Mouse (Mus musculus) adrenal gland (tissue): ENCODE results near the gene Pald1.

Source experiments
- intact Hi-C: fragments of 180-260 bp; cut with DNase I; formaldehyde crosslinking; loops from one replicate; pipeline ENCODE4 v1.15.1; 2025

The Pald1 gene

DNA sequence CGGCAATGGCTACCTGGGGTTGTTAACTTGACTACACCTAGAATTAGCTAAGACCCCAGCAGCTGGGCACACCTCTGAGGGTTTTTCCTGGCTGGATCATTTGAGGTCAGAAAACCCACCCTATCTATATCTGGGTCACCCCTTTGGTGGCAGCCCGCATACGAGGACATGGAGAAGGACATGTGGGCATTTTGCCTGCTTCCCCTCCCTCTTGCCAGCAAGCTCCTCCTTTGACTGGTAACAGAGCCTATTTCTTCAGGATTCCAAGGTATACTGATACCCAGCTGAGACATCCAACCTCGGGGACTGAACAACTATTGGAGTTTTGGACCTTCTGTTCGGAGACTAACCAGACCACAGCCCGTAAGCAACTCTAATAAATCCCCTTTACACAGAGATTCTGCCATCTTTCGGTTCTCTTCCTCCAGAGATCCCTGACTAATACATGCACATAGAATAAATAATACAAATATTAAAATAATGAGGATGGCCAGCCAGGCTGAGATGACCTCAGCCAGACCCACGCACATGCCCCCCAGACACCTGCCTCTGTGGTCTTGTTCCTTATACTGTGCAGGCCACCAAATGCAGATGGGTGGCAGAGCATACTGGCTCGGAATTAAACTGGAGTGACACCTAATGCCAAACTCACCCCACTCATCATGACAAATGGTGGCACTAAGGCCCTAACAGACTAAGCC is 11.3 kb downstream of the Pald1 start:
- intact Hi-C loops: no loop called here

DNA sequence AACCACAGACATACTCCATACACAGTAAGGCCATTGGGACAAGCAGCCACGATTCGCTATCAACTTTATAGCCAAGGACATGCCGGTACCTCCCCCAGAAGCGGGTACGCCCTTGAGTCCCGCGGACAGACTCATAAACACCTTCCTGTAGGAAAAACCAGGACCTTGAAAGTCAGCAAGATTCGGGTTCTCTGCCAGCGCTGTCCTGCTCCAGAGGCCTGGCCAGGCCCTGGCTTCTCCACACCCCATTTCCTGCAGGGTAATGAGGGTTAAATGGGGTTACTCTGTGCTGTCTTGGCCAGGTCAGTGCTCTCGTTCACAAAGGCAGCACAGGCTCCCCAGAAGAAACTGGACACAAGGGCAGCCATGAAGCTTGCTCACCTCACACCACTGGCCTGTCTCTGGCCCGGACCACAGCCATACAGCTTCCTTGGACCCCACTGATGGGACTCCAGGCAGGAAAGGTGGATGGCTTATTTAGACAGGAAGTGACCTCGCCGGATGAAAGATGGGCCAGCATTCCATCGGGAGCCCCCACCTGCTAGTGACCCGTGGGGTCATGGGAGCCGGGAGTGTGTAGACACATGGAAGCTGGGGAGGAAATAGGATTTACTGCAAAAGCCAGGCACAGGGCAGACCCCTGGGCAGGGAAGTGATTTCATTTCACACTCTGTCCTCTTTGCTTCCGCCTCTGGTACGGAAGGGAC is 12.9 kb downstream of the Pald1 start:
- intact Hi-C loops: no loop called here

DNA sequence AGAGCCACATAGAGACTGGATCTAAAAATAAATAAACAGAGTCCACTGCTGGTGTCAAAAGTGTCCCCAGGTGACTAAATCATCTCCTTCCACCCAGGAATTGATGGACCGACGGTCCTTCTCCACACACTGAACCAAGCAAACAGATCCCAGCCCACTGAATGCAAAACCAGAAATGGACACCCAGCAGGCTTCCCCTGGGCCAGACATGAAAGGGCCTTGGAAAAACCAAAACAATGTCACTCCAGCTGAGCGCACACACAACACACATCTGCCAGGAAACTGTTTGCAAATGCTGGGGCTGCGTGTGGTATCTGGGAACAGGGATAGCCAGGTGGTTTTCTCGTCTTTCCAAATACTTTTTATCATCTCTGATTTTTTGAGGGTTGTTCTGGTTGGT is 13.6 kb downstream of the Pald1 start:
- intact Hi-C loops: no loop called here

DNA sequence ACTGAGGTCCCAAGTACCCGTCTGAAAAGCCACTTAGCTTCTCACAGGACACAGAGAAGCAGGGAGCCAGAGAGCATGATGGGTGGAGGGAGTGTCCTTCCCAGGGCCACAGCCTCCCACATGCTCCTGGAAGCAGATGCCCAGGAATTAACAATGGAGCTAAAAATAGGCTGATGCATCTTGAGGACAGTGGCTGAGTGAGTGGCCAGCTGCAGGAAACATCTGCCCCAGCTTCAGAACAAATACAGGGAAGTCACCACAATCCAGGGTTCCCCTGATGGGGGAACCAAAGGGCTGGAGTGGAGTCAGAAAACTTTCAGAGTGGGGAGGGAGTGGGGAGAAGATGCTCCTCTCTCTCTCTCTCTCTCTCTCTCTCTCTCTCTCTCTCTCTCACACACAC is 17.4 kb downstream of the Pald1 start:
- intact Hi-C loops: no loop called here

DNA sequence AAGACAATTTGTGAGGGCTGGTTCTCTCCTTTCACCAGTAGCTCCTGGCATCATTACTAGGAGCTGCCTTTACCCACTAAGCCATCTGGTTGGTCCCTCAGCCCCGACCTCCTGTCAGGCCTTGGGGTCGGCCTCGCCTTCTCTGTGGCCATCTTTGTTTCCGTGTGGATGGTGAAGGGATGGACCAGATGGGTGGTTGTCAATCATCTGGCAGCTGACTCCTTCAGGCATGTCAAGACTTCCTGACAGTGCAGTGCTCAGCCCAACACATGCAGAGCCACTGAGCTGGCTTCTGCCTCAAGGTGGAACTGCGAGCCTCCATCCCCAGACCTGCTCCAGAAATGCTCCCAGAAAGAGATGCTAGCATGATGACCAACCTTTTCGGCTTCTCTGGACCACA is 18.9 kb downstream of the Pald1 start:
- intact Hi-C loops: no loop called here

DNA sequence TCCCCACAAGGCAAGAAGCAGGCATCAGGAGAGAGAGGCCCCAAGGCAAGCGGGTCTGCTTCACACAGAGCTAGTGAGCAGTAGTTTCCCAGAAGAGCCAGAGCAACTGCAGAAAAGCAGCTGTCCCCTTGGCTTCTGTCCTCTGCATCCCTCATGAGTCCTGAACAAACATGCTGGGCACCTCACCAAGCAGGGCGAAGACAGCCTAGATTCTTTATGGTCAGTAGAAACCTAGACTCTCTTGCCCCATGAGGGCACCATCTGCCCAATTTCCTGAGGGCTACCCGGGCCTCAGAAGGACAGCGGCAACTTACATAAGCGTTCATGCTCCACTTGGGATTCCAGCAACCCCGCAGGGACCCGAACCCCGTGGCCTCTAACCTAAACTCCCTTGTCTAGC is 20.3 kb downstream of the Pald1 start:
- intact Hi-C loops: no loop called here

DNA sequence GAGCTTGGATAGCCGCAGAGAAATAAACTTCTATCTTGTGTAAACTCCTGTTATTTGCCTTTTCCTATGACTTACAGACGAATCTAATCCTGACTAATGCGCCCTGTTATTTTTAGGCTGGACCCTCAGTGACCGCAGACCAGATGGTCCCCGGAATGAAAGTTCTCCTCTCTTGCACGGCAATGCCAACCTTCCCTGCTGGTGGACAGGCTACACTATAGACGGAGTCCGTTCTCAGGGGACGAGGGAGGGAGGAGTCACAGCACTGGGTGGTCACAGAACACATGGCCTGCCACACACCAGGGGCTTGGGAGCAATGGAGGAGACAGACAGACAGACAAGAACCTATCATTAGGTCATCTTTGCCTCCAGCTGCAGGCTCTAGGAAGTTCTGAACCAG is 20.8 kb downstream of the Pald1 start:
- intact Hi-C loops: no loop called here

DNA sequence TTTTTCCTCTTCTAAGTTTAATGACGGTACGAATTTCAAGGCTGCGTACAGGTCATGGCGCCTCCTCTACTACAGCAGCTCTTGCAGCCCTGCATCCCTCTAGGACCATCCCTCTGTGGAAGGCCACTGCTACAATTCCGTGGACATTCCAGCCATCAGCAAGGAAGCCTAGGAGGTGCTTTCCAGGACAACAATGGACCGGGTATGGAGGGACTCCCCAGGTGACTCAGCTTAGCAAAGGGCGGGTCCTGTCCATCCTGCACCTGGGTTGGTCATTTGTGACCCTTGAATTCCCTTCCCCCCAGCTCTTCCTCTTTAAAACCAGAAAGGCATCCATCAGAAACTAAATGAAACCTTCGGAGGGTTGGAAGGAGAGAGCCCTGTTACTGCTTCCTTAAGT is 22.7 kb downstream of the Pald1 start:
- intact Hi-C loops: no loop called here

DNA sequence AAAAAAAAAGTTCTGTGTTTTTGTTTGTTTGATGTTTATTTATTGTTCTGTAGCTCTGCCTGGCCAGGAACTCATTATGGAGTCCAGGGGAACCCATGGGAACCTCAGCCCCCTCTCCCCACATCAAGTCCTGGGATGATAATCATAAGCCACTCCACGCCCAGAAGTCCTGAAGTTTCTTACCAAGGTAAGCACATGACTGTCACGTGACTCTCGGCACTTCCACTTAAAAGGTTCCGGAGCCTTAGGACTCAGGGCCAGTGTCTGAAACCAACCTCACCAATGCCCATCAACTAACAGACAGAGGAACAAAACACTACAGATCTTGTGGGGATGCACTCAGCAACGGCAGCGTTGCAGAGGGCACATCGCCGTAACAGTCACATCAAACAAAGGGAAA is 23.9 kb downstream of the Pald1 start:
- intact Hi-C loops: no loop called here

DNA sequence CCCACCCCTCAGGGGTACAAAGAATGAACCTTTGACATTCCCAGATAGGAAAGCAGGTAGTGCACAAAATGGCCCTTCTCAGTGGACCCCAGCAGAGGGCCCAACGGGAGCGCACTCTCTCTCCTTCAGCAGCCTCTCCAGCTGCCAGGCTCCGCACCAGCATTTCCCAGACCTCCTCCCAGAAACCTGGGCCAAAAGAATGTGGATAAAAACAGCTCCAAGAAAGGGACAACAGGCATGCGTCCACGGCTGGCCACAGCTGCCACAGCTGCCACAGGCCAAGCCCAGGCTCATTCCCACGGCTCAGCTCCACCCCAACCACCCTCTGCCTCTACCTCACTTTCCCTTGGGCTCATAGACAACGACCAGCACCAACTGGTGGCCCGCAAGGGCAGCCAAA is 25.7 kb downstream of the Pald1 start:
- intact Hi-C loops: no loop called here

DNA sequence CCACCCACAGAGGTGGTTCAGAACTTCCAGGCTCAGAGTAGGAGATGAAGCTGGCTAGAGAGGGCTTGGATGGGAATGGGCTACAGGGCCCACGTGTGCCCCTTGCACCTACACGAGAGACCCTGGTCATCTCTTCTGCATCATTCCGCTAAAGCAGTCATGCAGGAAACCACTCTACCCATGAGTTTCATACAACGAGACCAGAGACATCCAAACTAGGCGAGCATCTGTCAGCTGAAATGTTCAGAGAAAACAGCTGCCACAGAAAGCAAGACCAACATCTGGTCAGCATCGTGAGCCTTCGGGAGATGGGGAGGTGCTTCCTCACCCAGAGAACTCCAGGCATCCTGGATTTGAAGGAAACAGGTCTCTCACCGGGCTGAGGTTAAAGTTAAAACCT is 26.8 kb downstream of the Pald1 start:
- intact Hi-C loops: no loop called here

DNA sequence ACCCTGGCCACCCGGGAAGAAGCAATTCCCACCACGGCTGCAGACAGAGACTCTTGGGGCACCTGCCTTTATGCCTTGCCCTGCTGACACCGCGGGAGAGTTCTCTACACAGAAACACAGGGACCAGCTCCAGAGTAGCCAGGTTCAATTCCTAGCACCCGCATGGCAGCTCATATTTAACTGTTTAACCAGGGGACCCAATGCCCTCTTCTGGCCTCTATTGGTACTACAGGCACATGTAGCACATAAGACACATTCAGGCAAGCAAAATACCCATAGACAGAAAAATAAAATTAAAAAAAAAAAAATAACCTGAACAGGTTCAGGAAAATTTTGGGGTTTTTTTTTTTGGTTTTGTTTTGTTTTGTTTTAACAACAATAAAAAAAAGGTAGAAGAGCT is 27.2 kb downstream of the Pald1 start:
- intact Hi-C loops: no loop called here

DNA sequence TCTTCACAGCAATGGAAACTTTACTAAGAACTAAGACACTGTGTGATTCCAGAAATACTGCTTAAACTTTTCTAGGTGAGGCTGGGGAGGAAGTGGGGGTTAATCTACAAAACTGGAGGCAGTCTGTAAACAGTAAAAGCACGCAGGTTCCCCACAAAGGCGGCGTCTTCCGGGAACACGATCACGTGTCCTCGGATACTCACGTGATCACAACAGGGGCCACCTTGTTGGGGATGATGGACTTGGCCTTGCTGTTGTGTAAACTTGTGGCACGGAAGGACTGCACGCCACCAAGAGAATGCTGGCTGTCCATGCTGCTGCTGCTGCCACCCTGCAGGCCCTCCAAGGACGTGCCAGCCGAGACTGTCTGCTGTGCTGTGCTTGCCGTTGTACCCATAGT is 27.7 kb downstream of the Pald1 start:
- intact Hi-C loops: no loop called here

DNA sequence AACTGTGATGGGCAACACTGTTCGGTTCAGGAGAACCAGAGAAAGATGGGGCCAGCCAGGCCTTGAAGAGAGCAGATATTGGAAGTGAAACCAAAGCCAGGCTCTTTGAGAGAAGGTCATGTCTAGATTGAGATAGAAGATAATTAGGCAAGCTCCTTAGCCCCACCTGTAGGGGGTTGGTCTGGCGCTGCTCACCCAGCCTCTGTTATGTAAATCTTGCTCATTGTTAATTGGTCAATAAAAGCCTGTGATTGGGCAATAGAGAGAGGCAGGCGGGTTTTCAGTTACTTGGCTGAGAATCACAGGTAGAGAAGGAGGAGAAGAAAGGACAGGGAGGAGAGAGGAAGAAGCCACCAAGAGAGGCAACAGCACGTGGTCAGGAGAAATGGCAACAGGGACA is 32.1 kb downstream of the Pald1 start:
- intact Hi-C loops: no loop called here

DNA sequence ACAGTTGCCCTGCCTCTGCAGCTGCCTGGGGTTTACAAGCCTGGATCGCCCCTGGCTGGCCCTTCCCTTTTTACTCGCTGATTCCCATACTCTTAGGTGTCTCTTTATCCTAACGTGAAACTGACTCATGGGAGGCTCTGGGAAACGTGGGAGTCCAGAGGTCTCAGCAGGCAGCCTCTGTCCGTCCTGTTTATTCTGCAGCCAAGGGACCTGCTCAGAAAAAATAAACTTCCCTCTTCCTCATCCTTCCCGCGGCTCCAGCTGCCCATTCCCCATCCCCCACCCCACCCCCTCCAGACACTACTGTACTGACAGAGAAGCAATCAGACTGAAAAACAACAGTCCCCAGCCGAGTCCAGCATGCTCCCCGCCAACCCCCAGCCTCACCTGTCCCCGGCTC is 37.0 kb downstream of the Pald1 start:
- intact Hi-C loops: no loop called here

DNA sequence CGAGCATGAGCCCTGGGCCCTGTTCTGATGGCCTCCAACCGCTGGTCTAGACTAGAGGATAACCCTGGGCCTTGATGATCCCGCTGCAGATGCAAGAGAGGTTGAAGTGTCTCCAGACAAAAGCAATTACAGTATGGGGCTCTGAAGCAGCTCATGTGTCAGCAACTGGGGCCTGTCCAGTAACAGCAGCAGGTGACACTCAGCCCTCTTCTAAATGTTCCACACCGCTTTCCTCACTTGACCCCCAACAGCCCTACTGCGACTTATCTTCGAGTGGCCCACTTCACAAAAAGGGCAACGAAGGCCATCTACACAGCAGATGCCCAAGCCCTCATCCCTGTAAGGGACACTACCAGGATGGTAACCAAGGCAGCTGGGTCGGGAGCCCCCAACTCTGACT is 38.2 kb downstream of the Pald1 start:
- intact Hi-C loops: no loop called here

DNA sequence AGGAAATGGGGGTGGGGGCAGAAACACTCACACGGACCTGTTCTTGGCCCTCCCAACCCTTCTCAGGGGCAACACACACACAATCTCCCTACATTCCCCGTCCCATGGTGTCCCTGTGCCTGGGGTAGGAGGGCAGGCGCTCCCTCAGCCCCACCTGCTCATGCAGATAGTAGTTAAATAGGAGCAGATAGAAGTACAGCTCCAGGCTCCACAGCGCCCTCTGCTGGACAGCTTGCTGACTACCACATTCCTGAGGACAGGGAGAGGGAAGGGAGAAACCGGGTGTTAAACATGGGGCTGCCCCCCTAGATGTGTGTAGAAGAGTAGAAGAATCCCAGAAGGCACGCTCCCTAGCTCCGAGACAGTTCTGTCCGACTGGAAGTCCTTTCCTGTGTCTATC is 39.4 kb downstream of the Pald1 start:
- intact Hi-C loops: no loop called here

DNA sequence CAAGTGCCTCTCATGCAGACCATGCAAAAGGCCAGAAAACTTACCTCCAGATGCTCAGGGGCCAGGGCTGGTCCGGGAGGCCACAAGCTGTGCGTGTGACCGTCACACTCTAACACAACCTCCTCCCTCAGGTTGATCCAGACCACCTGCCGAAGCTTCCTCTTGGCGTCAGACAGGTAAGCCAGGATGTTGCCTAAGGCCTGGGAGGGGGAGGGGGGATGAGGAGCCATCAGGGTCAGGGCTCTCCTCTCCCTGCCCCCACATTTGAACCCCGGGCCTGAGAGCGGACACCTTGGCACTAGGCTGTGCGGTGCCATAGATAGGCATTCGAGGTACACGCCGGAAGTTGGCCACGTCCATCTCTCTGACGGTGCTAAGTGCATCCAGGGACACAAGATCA is 40.6 kb downstream of the Pald1 start:
- intact Hi-C loops: no loop called here

DNA sequence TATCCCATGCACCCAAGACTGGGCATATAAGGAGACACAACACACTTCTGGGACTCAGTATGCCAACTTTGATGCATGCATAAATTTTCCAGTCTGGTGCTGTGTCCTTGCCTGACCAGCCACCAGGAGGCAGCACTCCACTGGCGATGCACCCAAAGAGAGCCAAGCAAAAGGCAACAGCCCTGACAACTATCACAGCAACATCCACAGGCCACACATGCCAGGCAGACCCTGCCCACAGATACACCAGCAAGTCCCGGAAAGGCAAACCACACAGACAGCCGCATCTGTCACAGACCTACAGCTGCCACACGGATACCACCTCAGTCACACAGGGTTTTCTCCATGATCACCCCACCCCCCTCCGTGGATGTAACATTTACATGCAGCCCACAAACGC is 41.8 kb downstream of the Pald1 start:
- intact Hi-C loops: no loop called here

DNA sequence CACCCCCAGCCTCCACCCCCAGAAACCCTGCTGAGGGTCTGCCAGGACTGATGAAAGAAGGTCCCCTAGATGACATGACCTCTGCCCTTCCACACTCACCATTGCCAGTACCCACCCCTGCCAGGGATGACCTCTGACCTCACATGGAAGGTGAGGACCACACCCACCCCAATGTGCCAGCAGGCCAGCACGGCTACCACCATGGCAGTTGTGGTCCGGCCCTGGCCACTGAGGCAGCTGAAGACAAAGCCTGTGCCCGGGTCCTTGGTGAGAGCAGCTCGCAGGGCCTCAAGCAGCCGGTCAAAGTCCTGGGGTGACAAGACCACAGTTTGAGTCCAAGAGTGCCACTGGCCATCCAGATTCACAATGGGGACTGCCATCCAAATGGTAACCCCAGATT is 42.3 kb downstream of the Pald1 start:
- intact Hi-C loops: no loop called here

DNA sequence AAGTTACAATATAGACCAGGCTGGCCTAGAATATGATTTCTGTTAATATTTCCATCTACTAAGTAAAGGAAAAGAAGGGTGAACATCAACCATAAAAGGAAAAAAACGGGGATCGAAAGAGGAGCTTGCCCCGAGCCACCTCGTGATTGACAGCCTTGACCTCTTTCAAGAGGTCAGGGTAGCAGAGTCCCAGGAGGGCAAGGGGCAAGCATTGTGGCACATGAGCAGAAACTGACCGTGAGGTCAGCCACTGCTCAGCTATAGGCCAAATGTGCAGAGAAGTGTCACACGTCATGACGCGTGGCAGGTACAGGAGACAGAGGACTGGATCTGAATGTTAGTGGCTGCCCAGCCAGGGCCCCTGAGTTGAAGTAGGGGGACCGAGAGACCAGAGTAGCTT is 43.1 kb downstream of the Pald1 start:
- intact Hi-C loops: loop anchor here (1.0 kb wide), 1 partner anchor 59 kb away; no protein-coding TSS in a partner anchor

DNA sequence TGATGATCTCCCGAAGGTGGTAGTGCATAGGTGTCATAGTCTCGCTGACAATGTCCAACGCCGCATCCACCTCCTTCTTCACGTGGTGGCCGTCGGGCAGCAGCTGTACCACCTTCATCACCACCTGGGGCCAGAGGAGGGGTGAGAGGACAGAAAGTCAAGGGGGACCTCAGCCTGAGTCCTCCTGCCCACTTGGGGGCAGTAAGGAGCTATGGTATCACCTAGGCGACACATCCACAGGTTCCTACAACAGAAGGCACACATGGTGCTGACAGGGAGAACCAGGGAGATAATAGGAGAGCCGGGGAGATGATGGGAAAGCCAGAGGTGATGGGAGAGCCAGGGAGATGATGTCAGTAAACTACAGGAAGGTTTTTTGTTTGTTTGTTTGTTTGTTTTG is 44.1 kb downstream of the Pald1 start:
- intact Hi-C loops: loop anchor here (5.0 kb wide), 1 partner anchor 62 kb away; no protein-coding TSS in a partner anchor

DNA sequence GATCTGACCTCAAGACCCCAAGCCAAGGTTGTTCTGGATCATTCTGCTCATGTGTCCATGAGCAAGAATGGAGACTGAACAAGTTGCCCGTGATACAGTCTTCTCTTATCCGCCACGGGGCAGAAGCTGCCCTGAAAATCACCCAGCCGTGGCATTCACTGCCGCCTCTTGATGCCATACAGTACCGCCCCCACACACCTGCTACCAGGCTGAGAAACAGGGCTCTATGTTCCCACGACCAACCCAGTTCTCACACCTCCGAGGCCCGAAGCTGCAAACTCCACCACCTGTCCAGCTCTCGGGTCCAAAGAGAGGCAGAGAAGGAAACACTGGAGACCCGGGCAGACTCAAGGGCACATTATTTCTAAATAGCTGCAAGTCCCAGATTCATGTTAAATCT is 45.7 kb downstream of the Pald1 start:
- intact Hi-C loops: loop anchor here (5.0 kb wide), 1 partner anchor 60 kb away; no protein-coding TSS in a partner anchor
